Comparison of ENCODE assay signal across 8 mouse cellular contexts in genomic region chr5:122165233-122165915, GRCm38 (mm10). TPM values are rescaled to one million over a fixed set of nuclear protein-coding genes. Genes with fewer than 3 reads are reported as not detected.
DNase-seq lines count a peak whose midpoint lies in the region; ATAC-seq and TF ChIP-seq lines count a peak whose summit lies in the region.

No protein-coding gene starts in this region.

- H3K4me1 ChIP-seq in neural tube, embryonic 14.5 days (ENCODE audit: control insufficient read depth, insufficient read depth, low read length), result peaks cover 56% of the 10 kb centered on the region

- no peak; the same call in 1 of the 2 replicates for TF ChIP-seq CTCF in left cerebral cortex, adult 2 months (IDR thresholded peaks at IDR 0.05)

- ATAC-seq in neural tube, embryonic 14.5 days (ENCODE audit: low read depth), result no peak
- no peak for ATAC-seq in megakaryocyte, adult 5-6 weeks (ENCODE audit: poor library complexity, severe bottlenecking)

- intact Hi-C loops in left cerebral cortex, adult 2 months (cut with DNase I), result loop anchor here (5.0 kb wide), 1 partner anchor 72 kb away; no protein-coding TSS in a partner anchor
- intact Hi-C loops in left cerebral cortex, postnatal 4 days (cut with DNase I), result no loop called here
- intact Hi-C loops in heart, postnatal 14 days (cut with DNase I), result no loop called here

- H3K9me3 ChIP-seq in neural tube, embryonic 14.5 days (ENCODE audit: control insufficient read depth, low read length), result no peaks in the 10 kb centered on the region

- peaks cover 30% of the 10 kb centered on the region for H3K36me3 ChIP-seq in neural tube, embryonic 14.5 days (ENCODE audit: control insufficient read depth, insufficient read depth, low read length)

- WGBS in neural tube, embryonic 14.5 days, result 62% methylated on average over 6 of the region's 6 CpGs

- peak overlapping the region; percentile 57 for H3K27ac ChIP-seq in left cerebral cortex, adult 2 months
- no peak overlapping the region; the same call in 1 of the 2 replicates for H3K27ac ChIP-seq in neural tube, embryonic 14.5 days (ENCODE audit: low read depth, low read length)

- H3K27me3 ChIP-seq in neural tube, embryonic 14.5 days (ENCODE audit: control insufficient read depth, insufficient read depth, low read length), result no peaks in the 10 kb centered on the region

- 0 out of 2 replicates have a peak overlapping the region, but pooled peaks have one; percentile 4 for H3K9ac ChIP-seq in neural tube, embryonic 14.5 days (replicated peaks; ENCODE audit: low read depth, low read length)

- peak in 1 of 2 experiments; percentile 58 for DNase-seq in left cerebral cortex, adult 2 months (ENCODE audit: extremely low spot score in 1 of 2, low spot score in 2 of 2)
- DNase-seq in left cerebral cortex, postnatal 4 days, result no peak
- peak; percentile 67 to 72 for DNase-seq in cerebellum, postnatal 10 days
- peak; percentile 38 to 56 for DNase-seq in heart, postnatal 14 days
- DNase-seq in lung, postnatal 36 days, result no peak
- no peak for DNase-seq in retina, postnatal 1 day

- H3K4me3 ChIP-seq in left cerebral cortex, adult 2 months, result no peak overlapping the region
- H3K4me3 ChIP-seq in neural tube, embryonic 14.5 days (ENCODE audit: low read depth, low read length), result no peak overlapping the region

- 0 out of 2 replicates have a peak overlapping the region, but pooled peaks have one; percentile 8 for H3K4me2 ChIP-seq in neural tube, embryonic 14.5 days (ENCODE audit: low read depth, low read length)

RNA-seq across cellular contexts. Expression of gene Ppp1cc, which starts 7.3 kb away (rescaled TPM):
- total RNA-seq in left cerebral cortex, adult 2 months (2021), result 100 to 1,000 TPM; 176 to 195 TPM
- total RNA-seq in left cerebral cortex, postnatal 4 days (2021), result 100 to 1,000 TPM; 212 to 227 TPM
- 100 to 1,000 TPM; 121 to 152 TPM for total RNA-seq in heart, postnatal 14 days (2021)
- polyA plus RNA-seq in neural tube, embryonic 14.5 days (2014; fragmentation: Nextera tagmentation; extraction: Ambion mirVana), result 198 and 202 TPM in 2 replicates
- total RNA-seq in megakaryocyte, adult 5-6 weeks (2015), result 354 and 364 TPM in 2 replicates
- total RNA-seq in megakaryocyte, adult 5-6 weeks (2017), result 189 and 193 TPM in 2 replicates

RNA-seq across cellular contexts. Expression of gene Ccdc63, which starts 24.8 kb away (rescaled TPM):
- 1 to 10 TPM in 1 of 2 experiments, under 1 TPM in 1; 0.66 to 1.1 TPM for total RNA-seq in left cerebral cortex, adult 2 months (2021)
- total RNA-seq in left cerebral cortex, postnatal 4 days (2021), result 1 to 10 TPM in 1 of 2 experiments, not detected in 1; 1.2 TPM
- not detected for total RNA-seq in heart, postnatal 14 days (2021)
- polyA plus RNA-seq in neural tube, embryonic 14.5 days (2014; fragmentation: Nextera tagmentation; extraction: Ambion mirVana), result 0.13 TPM in 1 of 2 replicates, not detected in the other
- total RNA-seq in megakaryocyte, adult 5-6 weeks (2015), result 1.1 and 1.8 TPM in 2 replicates
- total RNA-seq in megakaryocyte, adult 5-6 weeks (2017), result 1.3 and 3.5 TPM in 2 replicates

RNA-seq across cellular contexts. Expression of gene Hvcn1, which starts 41.2 kb away (rescaled TPM):
- total RNA-seq in left cerebral cortex, adult 2 months (2021), result 1 to 10 TPM; 2.1 to 2.2 TPM
- 1 to 10 TPM in 1 of 2 experiments, under 1 TPM in 1; 0.84 to 1.2 TPM for total RNA-seq in left cerebral cortex, postnatal 4 days (2021)
- total RNA-seq in heart, postnatal 14 days (2021), result 1 to 10 TPM; 1.4 TPM
- 0.72 and 0.84 TPM in 2 replicates for polyA plus RNA-seq in neural tube, embryonic 14.5 days (2014; fragmentation: Nextera tagmentation; extraction: Ambion mirVana)
- total RNA-seq in megakaryocyte, adult 5-6 weeks (2015), result 44.4 and 45.1 TPM in 2 replicates
- total RNA-seq in megakaryocyte, adult 5-6 weeks (2017), result 51.2 and 59.3 TPM in 2 replicates

Comparison
In these comparisons a context has a peak if more than half of its experiments do, and no peak if none do; other contexts are left out.
1. DNase-seq: peak in cerebellum, postnatal 10 days (2 of 2) and heart, postnatal 14 days (2 of 2); none in left cerebral cortex, postnatal 4 days (single experiment), lung, postnatal 36 days (single experiment) and retina, postnatal 1 day (single experiment).
2. RNA of gene Hvcn1, which starts 41.2 kb away (total RNA-seq): 44.4 to 59.3 TPM in megakaryocyte, adult 5-6 weeks; 2.1 to 2.2 TPM in left cerebral cortex, adult 2 months, 1.4 TPM in heart, postnatal 14 days and 0.84 to 1.2 TPM in left cerebral cortex, postnatal 4 days; every median in the first group is over 10 times any median in the second.